Mouse (Mus musculus) c-Kit-positive CD71-negative TER-119-negative erythroid progenitor cells, embryonic 14.5 days (primary cell): ENCODE results near the gene Gsdma2.
A peak's percentile ranks its signal among the peaks of the same experiment; 100 is the strongest.
"Not testable (repeated sequence)": the region's sequence is repeated elsewhere in the genome, so short reads cannot be mapped to it uniquely, and the experiment has no call there.

Experiments used
- DNase-seq: peaks from one replicate; pipeline ENCODE4 v3.0.0-alpha.2; 2013; ENCODE audit warnings: low read depth

Gene Gsdma2

DNA sequence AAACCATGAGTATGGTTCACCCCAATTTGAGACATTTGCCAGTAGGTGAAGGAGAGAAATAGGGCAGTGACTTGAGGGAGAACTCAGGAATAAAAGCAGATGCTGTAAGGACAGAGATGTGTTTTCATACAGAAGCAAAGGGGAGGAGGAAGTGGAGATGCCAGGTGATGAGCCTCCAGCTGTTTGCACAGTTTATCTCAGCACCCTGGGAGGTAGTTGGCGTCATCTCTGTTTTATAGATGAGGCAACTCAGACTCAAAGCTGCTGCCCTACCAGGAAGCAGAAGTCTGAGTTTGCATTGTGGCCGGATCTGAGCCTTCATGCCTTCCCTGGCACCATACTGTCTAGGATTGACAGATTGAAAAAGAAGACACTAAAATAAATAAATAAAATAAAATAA, 22.4 kb downstream of the Gsdma2 start:
- no peak for DNase-seq

DNA sequence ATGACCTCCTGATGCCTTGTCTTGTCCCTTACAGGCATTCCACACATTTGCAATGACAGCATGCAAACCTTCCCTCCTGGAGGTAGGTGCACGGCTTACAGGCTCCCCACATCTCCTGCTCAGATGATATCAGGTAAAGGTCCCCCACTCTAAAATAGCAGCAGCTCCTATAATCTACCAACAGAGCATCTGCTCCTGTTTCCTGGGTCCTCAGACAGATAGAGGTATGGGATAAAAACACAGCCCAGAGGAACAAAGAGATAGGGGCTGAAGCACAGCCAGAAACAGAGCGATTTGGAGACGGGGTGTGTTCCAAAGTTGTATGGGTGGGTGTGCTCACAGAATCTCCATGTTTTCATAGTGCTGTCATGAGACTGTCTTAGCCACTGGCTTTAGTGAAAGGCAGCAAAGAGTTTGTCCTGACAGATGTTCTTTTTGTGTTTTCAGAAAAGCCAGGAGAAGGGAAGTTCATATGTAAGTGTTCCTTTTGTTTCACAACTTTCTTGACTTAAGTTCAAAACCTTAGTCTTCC, 24.8 kb downstream of the Gsdma2 start:
- no peak for DNase-seq

DNA sequence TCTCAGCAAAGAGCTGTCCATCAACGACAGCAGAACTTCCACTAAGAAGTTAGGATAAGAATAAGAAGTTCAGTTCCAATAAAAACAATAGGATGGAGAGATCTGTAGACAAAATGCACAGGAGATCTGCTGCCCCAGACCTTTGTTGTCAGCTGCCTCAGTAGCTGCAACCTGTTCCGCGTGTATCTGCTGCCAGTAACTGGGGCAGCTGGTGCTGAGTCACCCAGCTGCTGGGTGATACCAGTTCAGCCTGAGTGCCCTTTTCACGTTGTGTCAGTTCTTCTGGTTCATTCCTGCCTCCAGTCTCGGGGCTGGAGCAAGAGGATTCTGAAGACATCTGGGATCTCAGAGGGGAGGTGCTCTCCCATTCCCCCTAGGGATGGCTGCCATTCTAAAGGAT, 25.3 kb downstream of the Gsdma2 start:
- no peak for DNase-seq

GRCm38 (mm10) chr11:98672482-98672881, 25.9 kb downstream of the Gsdma2 start:
- DNase-seq: no peak

GRCm38 (mm10) chr11:98673136-98673535, 26.6 kb downstream of the Gsdma2 start:
- peak; percentile 34 for DNase-seq

GRCm38 (mm10) chr11:98675829-98676363, 29.3 kb downstream of the Gsdma2 start:
- no peak for DNase-seq

GRCm38 (mm10) chr11:98680023-98680422, 33.5 kb downstream of the Gsdma2 start:
- DNase-seq: no peak

DNA sequence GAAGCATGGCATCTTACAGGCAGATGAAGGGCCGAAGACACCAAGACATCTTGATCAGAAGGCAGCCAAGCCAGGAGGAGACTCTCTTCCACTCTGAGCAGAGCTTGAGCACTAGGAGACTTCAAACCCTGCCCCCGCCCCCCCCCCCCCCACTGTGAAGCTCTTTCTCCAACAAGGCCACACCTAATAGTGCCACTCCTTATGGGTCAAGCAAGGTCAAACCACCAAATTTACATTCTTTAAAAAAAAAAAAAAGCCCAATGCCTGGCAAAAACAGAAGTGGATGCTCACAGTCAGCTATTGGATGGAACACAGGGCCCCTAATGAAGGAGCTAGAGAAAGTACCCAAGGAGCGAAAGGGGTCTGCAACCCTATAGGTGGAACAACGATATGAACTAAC, 34.0 kb downstream of the Gsdma2 start:
- not testable (repeated sequence) for DNase-seq

DNA sequence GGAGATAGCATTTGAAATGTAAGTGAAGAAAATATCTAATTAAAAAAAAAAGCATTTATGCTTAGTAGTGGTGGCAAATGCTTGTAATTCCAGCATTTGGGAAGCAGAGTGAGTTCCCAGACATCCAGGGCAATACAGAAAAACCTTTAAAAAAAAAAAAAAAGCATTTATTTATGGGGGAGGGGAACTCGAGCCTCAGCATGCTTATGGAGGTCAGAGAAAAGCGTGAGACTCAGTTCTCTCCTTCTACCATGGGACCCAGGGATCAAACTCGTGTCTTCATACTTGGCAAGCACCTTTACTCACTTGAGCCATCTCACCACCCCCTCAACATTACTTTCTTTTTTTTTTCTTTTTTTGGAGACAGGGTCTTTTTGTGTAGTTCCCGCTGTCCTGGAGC, 34.6 kb downstream of the Gsdma2 start:
- DNase-seq: no peak

- peak; percentile 97 for DNase-seq
Measured at GRCm38 (mm10) chr11:98681786-98682745, 35.5 kb downstream of the Gsdma2 start, which contains the start of gene Psmd3. TSS of gene Psmd3 (plus strand) at chr11:98682554.

GRCm38 (mm10) chr11:98682811-98683210, 36.3 kb downstream of the Gsdma2 start:
- no peak for DNase-seq

GRCm38 (mm10) chr11:98685642-98686041, 39.1 kb downstream of the Gsdma2 start:
- DNase-seq: no peak

DNA sequence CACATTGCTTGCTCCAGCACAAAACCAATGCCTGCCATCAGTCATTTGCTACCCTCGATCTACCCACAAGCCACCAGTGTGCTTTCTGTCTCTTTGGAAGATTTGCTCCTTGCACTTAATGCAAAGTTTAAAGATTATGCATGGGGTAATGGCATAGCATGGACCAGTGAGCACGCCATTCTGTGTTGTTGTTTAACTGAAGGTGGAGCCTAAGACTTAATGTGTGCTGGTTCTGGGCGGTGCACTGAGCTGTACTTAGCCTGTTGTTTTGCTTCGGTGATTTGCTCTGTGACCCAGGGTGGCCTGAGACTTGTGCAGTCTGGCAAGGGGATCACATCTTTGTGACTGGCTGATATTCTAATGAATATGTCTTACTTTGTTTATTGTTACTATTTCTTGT, 40.4 kb downstream of the Gsdma2 start:
- DNase-seq: no peak

- DNase-seq: no peak
Measured at GRCm38 (mm10) chr11:98688009-98688408, 41.5 kb downstream of the Gsdma2 start.

DNA sequence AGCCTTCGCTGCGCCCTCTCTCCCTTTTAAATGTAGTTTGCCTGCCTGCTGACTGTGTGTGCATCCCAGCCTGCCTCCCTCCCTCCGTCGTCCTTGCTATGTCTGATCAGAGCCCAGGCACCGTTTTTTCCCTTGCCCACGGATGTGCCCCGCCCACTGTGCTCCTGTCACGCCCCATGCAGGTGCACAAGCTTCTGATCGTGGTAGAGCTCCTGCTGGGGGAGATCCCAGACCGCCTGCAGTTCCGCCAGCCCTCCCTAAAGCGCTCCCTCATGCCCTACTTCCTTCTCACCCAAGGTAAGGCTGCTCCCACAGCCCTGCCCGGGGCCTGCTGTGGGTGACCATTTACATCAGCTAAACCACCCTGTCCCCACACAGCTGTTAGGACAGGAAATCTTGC, 46.6 kb downstream of the Gsdma2 start:
- no peak for DNase-seq

DNA sequence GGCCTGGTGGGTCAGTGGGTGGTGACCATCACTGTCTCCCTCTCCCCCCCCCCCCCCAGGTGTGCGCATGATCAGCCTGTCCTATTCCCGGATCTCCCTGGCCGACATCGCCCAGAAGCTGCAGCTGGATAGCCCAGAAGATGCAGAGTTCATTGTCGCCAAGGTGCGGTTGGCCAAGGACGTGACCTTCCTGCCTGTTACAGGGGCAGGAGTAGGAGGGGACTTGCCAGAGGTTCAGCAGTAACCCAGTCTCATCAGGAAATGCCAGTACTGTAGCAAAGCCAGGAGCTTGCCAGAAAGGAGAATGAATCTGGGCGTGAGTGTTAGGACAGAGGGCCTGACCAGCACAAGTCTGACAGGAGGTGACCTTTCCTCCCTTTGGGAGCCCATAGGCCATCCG, 47.2 kb downstream of the Gsdma2 start:
- no peak for DNase-seq

GRCm38 (mm10) chr11:98694301-98694700, 47.7 kb downstream of the Gsdma2 start:
- DNase-seq: no peak

DNA sequence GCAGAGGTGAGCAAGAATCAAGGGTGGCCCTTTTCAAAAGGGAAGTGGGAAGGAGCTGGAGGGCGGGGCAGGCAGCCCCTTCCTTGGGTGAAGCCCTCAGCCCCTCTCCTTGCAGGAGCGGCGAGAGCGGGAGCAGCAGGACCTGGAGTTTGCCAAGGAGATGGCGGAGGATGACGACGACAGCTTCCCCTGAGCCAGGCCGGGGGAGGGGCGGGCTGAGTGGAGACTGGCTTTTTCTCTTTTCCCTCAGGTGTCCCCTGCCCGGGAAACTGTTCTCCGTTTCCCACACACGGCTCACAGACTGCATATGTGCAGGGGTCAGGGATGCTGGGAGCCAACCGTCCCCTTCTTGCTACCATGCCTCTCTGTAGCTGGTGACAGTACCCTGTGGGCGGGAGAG, 48.8 kb downstream of the Gsdma2 start:
- DNase-seq: no peak

DNA sequence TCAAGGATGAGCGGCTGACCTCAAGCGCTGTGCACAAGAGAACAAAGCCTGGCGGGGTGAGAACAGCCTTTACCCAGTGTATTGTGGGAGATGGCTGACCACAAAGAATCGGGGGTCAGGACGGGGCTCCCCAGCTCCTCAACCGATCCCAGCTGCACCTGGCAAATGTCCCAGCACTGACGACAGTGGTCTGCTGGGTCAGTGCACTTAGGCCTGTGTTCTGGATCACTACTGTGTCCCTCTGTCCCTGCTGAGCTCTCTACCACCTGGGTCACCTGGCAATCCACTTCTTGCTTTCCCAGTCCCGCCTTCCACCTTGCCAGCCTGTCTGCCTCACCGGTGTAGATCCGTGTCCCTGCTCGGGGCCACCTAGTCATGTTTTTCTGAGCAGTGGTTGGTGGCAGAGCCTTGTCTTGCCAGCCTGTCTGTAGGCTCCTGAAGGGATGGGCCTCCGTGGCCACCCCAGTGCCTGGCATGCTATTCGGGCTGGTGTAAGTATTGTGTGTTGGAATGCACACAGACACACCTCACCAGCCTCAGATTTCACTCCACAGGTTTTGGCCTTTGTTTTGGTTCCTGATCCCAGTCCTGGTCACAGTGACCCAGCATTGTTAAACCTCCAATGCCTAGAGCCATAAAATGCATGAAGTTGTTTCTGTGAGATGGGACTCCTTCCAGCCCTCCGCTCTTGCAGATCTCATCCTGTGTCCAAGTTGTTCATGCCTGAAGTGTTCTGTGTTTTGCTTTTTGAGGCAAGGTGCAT, 50.1 kb downstream of the Gsdma2 start:
- no peak for DNase-seq

- no peak for DNase-seq
Measured at GRCm38 (mm10) chr11:98697225-98697624, 50.7 kb downstream of the Gsdma2 start.

GRCm38 (mm10) chr11:98698849-98699640, 52.5 kb downstream of the Gsdma2 start:
- DNase-seq: no peak

- peak; percentile 67 for DNase-seq
Measured at GRCm38 (mm10) chr11:98699911-98700310, 53.4 kb downstream of the Gsdma2 start.
